Mouse (Mus musculus) kidney, adult 18-20 months (tissue): ENCODE measurements around the gene Creg2.
A peak's percentile ranks its signal among the peaks of the same experiment; 100 is the strongest.
"Not testable (repeated sequence)": the region's sequence is repeated elsewhere in the genome, so short reads cannot be mapped to it uniquely, and the experiment has no call there.

Experiments
- DNase-seq: peaks from one replicate; pipeline ENCODE4 v3.0.0; 2021

Creg2 gene

DNA sequence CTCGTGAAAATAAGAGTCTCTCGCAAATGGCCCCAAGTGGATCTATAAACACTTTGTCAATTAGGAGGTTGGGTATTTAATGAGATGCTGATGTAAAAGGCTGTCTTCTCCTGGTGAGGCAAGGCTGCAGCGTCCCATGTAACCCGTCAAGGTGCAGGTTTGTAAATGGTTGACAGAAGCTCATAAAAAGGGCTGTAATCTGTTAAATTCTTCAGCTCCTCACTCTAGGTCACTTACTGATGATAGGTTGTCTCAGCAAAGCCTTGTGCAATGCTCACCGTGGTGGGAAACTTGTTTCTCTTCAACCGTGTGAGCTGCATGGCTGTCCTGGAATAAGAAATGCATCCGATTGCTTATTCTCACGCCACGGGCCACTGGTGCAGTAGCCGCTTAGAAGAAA, 57.4 kb downstream of the Creg2 start:
- no peak for DNase-seq

DNA sequence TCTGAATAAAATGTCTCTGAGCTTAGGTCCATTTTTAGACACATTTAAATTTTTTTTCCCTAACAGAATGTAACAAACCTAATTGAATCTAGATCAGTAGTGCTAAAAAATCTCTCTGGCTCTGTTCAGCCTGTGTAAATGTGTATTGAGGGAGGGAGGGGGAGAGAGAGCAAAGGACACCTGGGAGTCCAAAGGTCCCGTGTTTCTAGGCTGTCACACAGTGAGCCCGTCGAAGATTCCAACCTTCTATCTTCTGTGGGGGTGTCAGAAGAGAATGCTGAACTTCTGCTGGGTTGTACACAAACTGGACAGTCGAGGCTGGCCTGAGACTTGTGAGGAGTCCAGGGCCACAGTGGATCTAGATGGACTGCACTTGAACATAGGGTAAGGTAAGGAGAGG, 59.2 kb downstream of the Creg2 start:
- peak; percentile 51 for DNase-seq

DNA sequence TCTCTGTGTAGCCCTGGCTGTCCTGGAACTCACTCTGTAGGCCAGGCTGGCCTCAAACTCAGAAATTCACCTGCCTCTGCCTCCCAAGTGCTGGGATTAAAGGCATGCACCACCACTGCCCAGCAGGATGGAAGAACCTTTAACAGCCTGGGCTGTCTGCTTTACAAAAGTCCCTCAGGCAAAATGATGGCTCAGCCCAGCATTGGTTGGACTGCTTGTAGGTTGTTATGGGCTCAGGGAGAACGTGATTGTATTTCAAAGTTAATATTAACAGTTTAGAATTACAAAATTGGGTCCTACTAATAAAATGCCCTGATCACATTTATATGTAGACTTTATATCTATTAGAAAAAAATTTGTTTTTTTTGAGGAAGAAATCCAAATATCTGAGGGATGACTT, 59.7 kb downstream of the Creg2 start:
- DNase-seq: not testable (repeated sequence)

DNA sequence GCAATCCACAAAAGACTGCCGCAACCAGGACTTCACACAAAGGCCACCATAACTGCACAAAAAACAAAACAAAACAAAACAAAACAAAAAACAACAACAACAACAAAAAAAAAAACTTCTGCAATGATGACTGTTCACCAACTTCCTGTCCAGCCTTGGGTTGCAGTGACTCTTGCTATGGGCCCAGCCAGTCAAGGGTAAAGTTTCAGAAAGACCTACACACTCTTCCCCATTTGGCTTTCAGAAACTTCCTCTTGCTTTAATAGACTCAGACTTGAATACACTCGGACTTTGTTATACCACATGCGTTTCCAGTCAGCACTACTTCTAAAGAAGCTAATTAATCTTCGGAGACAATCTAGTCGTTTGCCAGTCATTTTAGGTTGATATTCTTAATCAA, 61.1 kb downstream of the Creg2 start:
- no peak for DNase-seq

DNA sequence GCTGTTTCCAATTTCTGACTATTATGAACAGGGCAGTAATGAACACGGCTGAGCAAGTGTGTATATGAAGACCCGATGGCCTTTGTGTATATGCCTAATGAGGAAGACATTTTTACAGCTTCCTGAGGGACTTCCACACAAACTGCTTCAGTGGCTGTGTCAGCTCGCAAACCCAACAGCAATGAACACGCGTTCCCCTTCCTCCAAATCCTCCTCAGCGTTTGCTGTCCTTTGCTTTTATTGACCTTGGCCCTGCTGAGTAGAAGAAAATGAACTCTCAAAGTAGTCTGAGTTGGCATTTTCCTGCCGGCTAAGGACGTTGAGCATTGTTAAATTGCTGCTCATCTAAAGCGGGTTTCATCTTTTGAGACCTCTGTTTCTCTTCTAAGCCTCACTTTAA, 65.9 kb downstream of the Creg2 start:
- no peak for DNase-seq

DNA sequence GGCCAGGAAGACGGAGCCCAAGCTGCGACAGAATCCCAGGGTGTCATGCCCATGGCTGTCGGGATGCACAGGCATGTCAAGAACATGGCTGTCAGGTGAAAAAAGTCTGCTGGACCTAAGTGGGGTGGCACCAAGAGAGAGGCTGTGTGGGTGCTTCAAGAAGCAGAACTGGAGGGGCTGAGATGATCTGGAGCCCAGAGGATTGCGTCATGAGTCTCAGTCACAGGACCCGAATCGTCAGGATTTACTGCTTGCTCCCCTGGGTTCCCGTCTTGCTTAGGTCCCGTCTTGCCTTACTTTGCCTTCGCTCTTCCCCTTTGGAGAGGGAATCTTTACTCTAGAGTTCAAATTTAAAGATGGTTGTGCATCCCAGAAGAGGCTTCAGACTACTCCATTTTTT, 68.1 kb downstream of the Creg2 start:
- DNase-seq: no peak

DNA sequence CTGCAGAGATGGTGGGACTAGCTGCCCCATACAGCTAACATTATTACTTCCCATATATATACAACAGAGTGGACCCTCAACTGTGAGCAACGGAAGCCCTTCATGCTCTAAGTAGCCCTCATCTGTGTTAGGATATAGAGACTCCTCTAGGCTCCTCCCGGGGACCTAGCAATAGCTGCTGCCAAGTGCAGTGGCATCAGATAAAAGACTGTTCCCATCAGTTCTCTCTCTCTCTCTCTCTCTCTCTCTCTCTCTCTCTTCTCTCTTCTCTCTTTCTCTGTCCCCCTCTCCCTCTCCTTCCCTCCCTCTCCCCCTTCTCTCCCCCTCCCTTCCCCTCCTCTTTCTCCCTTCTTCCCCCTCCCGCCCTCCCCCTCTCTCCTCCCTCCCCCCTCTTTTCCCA, 70.1 kb downstream of the Creg2 start:
- no peak for DNase-seq

DNA sequence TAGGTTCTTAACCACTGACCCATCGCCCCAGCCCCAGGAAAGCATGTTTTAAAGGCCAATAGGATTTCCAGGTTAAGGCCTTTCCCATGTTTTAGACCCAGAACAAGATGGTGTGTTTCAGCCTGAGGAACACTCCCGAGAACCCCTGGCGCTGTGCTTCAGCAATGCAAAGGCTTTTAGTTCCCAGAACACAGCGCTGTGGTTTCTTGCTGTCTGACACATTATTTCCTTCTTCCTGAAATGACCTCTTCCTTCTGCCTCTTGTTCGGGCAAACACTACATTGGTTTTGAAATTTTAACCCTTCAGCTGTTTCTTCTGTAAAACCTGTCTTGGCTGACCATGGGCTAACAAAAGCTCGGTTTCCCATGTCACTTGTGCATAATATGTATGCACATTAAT, 72.1 kb downstream of the Creg2 start:
- DNase-seq: no peak

DNA sequence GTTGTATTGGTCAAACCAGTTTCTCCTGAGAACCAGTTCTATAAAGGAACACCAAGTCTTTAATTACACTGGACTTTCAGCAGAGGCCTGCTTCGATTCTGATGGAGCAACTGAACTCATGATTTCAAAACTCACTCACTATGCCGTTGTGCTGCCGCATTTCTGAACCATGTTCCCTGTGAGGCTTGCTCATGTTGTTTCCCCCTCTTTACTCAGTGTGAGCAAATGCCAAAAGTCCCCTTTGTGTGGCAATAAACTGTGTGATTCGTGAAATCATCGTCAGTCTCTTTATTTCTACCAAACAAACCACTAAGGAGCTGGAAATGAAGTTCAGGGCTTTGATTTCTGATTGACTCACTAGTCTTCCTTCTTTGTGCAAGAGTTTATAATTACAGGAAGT, 72.8 kb downstream of the Creg2 start:
- no peak for DNase-seq

DNA sequence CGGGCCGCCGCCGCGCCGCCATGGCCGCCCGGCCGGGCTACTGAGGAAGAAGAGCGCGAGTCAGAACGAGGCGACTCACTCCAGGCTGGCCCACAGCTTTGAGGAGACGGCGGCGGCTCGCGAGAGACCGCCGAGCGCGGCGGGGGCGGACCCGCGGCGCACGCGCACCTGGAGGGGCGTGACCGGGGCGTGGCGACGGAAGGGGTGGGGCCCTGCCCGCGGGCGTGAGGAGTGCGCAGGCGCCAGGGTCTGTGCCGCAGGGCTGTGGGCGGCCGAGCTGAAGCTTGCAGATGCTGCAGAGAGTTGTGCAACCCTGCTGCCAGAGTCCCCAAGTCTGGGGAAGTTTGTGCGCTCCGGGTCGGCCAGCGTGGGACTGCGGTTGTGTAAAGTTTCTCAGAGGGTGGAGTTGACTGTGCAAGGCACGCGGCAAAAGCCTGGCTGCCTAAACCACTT, 74.0 kb downstream of the Creg2 start, which contains the start of gene Rnf149:
TSS of gene Rnf149 (minus strand) at position 153 of the 453 bp plus-strand sequence.
- peak; percentile 97 for DNase-seq

DNA sequence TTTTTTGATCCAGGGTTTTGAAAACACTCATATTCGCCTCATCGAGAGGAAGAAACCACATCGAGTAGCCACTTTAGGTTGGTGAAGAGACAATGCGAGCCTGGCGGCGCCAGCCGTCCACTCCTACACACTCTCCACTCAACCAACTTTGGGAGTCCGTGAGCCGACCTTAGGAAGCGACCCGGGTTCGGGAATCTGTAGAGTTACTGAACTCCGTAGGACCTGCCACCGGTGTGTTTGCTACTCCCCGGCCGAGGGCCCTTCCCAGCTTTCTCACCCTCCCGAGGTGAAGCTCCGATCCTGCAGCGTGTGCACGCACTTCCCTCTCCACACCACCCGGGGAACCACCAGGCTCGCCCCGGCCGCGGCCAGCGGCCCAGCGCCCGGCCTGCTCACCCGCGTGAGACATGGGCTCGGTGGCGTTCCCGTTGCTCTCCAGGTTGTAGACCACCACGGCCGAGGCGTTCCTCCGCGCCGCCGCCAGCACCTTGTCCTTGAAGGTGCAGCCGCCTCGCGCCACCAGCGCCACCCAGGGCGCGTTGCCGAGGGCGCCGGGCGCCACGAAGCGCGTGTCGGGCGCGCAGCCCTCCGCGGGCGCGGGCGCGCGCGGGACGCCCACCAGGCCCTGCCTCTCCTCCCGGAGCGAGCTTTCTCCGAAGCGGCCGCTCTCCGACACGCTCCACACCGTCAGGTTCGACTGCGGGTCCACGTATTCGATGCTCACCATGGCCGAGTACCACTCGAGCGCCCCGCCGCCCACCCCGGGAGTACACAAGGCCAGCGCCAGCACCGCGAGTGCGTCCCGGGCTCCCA, 74.6 kb downstream of the Creg2 start:
- DNase-seq: peak; percentile 73

DNA sequence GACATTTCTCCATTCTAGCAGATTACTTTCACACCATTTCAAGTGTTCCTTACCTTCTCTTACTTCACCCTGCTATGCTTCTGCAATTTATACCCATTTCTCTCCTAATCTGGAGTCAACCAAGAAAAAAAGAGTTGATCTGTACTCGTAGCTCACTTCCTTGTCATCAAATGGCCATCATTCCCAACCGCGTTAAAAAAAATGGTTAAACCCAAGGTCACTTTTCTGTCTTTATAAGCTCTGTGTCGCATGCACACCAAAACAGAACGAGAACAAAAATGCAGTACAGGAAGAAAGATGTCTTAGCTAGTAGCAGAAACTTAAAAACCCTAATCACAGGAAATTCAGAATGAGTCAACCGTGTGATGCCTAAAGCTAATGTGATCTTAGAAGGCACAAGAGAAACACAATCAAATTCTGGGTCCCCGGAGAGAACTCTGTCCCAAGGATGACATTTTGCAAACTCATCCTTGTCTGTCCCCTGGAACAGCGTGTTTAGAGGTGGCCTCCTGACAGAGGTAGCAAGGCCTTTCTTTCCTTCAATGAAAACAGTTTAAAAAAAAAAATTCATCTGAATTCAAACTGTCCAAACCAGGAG, 75.4 kb downstream of the Creg2 start:
- DNase-seq: no peak

DNA sequence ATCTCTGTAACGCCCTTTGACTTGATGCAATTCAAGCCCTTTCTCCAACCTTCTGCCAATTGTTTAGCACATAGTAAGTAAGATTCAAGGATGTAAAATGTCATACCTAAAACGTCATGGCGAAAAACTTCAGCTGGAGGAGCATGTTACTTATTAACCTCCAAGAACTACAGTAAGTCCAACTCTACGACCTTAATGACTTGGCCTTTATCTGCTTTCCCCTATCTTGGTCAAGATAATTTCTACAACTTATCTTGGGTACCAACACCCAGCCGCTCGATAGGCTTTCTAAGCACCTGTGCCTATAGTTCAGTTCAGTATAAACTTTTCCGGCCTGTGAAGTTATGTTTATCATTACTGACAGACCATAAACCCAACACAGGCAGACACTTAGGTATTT, 77.4 kb downstream of the Creg2 start:
- no peak for DNase-seq

DNA sequence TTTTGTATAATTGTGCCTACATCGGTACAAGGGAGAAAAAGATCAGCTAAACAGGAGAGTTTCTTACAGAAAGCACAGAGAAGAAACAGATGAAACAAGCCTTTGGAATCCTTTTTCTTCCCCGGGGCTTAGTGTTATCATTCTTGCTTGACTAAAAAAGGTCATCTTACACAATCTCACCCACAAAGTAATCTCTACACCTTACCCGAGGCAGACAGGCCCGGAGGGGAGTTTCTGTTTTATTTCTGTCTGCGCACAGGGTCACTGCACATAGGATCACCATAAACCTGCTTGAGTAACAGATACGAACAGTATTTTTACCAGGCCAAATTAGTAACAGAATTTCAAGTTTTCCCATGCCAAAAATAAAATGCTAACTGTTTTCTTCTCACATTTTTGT, 79.6 kb downstream of the Creg2 start:
- DNase-seq: no peak
